Mouse (Mus musculus) megakaryocyte, adult 5-6 weeks (primary cell): ENCODE results near the gene Ciapin1. TPM values are rescaled to one million over a fixed set of nuclear protein-coding genes. Genes with fewer than 3 reads are reported as not detected.
A peak's percentile ranks its signal among the peaks of the same experiment; 100 is the strongest.
"Not testable (repeated sequence)": the region's sequence is repeated elsewhere in the genome, so short reads cannot be mapped to it uniquely, and the experiment has no call there.

Experiments
- ATAC-seq: 2 replicates; pipeline ENCODE4 v1.8.0; 2016; ENCODE audit warnings: mild to moderate bottlenecking, inconsistent platforms; ENCODE audit not compliant: poor library complexity, severe bottlenecking
- total RNA-seq, 2 experiments: library from RNA; stranded (forward) in 1 of 2; stranded (reverse) in 1 of 2; fragments of 153-499, 151-499 nt in 1 of 2; fragments of 221-1000, 200-1000 nt in 1 of 2; gene quantifications; 2 replicates each; pipeline versions ENCODE4 v1.2.3 to v1.2.4; 2015 to 2017

Ciapin1 gene
- total RNA-seq, 2 experiments from 2014 or later, result 19.5 to 28.9 TPM

- ATAC-seq, result peak; percentile 92
Measured at GRCm38 (mm10) chr8:94857346-94858173, 19.4 kb upstream of the Ciapin1 start, which contains the start of gene Polr2c. Polr2c (plus strand) TSS chr8:94857450.

DNA sequence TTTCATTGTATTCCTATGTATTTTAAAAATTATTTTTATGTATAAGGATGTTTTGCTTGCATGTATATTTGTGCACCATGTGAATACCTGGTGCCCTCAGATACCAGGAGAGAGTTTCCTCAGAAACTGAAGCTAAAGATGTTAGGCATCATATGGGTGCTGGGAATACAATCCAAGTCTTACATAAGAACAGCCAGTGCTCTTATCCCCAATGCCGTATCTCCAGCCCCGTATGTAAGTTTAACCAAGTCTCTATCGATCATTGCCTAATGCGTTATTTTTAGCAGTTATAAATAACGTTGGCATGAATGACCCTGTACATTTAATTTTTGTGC, 18.8 kb upstream of the Ciapin1 start:
- ATAC-seq, result no peak

DNA sequence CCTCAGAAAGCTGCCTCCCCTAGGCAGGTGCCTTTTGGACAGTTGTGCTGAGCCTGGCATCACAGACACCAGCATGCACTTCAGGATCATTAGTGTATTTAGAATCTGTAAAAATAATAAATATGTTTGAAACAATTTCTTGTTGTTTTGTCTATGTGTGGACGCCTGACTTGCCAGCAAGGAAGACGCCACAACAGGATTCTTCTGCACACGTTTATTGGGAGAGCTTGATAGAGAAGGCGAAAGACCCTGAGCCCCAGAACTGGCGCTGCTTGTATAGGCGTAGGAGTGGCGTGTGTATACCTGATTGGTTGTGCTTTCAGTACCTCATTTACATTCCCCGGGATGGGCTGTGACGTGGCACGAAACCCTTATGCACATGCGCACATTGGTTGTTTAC, 16.6 kb upstream of the Ciapin1 start:
- not testable (repeated sequence) for ATAC-seq

DNA sequence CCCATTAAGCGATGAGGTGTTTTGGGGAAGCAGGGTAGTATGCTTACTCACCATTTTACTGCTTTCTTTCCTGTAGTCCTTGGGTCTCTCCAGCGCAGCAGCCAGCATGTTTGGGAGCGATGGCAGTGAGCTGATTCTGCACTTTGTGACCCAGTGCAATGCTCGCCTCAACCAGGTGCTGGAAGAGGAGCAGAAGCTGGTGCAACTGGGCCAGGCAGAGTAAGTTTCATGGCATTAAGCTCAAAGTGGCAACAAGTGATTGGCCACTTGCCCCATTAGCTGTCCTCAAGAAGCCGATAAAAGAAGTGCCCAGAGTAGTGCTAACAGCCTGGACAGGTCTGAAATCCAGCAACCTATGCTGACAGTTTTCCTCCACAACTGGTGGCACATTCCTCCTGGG, 11.9 kb upstream of the Ciapin1 start:
- ATAC-seq, result no peak

DNA sequence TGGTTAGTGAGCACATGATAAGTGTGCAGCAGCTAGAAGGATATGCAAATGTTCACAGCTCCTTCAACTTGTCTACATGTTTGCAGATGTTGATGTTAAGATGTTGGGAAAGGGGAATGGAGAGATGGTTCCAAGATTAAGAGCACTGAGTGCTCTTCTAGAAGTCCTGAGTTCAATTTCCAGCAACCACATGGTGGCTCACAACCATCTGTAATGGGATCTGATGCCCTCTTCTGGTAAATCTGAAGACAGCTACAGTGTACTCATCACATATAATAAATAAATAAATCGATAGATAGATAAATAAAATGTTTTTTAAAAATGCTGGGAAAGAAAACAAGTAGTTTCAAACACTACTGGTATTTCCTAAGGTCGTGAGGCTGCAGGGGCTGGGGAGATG, 3.0 kb upstream of the Ciapin1 start:
- no peak for ATAC-seq

- peak; percentile 61 for ATAC-seq
Measured at GRCm38 (mm10) chr8:94838600-94838999, 442 bp upstream of the Ciapin1 start.

GRCm38 (mm10) chr8:94836456-94837240, 1.5 kb downstream of the Ciapin1 start:
- no peak for ATAC-seq

DNA sequence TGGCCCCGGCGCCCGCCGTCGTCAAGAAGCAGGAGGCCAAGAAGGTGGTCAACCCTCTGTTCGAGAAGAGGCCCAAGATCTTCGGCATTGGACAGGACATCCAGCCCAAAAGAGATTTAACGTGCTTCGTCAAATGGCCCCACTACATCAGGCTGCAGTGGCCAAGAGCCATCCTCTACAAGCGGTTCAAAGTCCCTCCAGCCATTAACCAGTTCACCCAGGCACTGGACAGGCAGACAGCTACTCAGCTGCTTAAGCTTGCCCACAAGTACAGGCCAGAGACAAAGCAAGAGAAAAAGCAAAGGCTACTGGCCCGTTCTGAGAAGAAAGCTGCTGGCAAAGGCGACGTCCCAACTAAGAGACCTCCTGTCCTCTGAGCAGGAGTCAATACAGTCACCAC, 2.4 kb downstream of the Ciapin1 start:
- not testable (repeated sequence) for ATAC-seq

DNA sequence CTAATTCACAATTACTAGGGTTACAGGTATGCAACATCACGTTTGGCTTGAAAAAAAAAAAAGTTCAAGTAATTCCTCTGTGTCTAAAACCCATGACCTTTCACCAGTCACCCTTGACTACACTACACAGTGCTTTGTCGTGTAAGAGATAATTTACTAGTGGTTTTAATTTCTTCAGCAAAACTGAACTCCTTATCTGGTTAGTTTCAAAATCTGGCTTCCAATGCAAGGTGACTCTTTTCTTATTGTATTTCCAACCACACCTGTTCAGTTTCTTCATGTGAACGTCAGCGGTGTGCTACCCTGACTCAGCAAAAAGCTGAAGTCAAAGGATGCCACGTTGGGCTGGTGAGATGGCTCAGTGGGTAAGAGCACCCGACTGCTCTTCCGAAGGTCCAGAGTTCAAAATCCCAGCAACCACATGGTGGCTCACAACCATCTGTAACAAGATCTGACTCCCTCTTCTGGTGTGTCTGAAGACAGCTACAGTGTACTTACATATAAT, 4.2 kb downstream of the Ciapin1 start:
- ATAC-seq, result not testable (repeated sequence)

GRCm38 (mm10) chr8:94828284-94828683, 9.9 kb downstream of the Ciapin1 start:
- ATAC-seq, result no peak

GRCm38 (mm10) chr8:94826210-94826609, 11.9 kb downstream of the Ciapin1 start:
- no peak for ATAC-seq

DNA sequence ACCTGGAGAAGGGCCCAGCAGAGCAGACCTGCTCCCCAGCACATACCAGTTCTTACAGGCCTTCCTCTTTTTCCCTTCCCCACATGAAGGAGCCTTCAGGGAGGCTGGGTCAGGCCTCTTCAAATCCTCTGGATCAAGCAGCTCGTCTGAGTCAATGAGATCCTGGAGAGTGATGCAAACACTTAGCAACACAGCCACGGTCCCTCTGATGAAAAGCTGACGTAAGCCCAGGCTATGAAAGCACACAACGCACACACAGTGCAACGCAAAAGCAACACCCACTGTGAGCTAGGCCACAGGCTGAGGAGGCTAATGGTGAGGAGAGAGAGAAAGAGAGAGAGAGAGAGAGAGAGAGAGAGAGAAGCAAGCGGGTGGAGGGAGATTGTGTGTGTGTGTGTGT, 13.0 kb downstream of the Ciapin1 start:
- no peak for ATAC-seq

GRCm38 (mm10) chr8:94822637-94823560, 15.3 kb downstream of the Ciapin1 start:
- peak; percentile 78 for ATAC-seq

DNA sequence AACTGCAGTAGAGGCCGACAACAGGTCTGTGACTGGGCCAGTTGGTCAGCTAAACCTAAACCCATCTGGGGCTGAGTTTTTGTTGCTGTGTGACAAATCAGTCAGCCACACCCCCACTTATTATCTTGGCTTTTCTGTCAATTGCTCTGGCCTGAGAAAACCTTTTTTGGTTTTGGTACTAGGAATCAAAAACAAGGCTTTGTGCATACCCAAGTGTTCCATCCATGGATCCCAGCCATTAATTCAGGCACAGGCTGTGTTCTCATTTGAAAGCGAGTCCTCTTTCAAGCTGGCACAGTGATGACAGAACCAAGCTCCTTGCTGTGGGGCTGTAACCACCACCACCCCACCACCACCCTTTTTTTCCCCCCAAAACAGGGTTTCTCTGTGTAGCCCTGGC, 16.8 kb downstream of the Ciapin1 start:
- ATAC-seq, result no peak

DNA sequence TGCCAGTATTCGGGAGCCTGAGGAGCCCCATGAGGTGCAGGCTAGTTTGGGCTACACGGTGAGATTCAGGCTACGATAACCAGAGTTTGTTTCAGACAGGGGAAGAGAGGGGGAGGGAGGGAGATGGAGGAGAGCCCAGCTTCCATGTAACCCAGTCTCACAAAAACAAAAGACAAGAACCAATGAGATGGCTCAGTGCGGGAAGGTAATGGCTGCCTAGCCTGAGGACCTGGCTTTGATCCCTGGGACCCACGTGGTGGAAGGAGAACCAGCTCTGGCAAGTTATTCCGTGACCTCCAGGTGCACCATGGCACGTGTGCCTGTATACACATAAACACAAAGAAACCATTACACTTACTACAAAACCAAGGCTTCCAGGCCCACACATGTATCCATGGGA, 17.6 kb downstream of the Ciapin1 start:
- ATAC-seq, result no peak

DNA sequence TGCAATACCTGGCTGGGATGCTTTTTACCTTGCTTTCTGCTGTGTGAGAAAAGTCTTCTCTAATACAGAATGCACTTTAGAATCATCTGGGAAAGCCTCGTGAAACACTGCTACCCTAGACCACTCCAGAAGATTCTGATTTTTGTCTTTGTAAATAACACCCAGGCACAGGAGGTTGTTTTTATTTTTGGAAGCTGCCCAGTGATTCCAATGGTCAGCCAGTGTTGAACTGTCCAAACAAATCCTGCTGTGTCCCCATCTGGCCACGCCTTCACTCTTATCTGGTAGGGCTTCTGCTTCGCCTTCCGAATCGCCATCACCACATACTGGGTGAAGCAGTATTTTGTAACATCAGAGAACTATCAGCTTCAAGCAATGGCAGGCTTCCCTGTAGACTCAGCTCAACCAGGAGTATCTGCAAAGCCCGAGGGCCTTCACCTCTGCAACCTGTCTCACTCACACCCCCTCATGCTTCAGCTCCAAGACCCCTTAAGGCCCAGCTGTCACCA, 18.4 kb downstream of the Ciapin1 start:
- ATAC-seq, result no peak

- ATAC-seq, result no peak
Measured at GRCm38 (mm10) chr8:94817933-94818332, 20.2 kb downstream of the Ciapin1 start.

- no peak for ATAC-seq
Measured at GRCm38 (mm10) chr8:94814556-94814955, 23.6 kb downstream of the Ciapin1 start.

- peak; percentile 73 for ATAC-seq
Measured at GRCm38 (mm10) chr8:94812645-94813098, 25.5 kb downstream of the Ciapin1 start.

DNA sequence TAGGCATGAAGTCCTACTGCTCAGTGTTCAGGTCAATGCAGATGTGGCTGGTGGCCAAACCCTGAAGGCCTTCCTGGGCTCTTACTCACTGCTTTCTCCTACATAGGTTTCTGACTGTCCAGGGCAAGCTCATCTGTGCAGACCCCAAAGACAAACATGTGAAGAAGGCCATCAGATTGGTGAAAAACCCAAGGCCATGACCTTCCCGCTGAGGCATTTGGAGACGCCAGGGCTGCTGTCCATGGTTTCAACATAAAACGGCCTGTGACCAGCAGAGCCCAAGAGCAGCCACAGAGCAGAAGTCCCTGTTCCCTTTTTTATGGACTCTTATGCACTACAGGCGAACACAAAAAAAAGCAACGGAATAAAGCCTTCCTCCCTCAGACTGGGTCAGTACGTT, 26.5 kb downstream of the Ciapin1 start:
- ATAC-seq, result peak; percentile 79
